Mouse (Mus musculus) forebrain, embryonic 15.5 days (tissue): ENCODE results near the gene Cramp1l. TPM values are rescaled to one million over a fixed set of nuclear protein-coding genes. Genes with fewer than 3 reads are reported as not detected.
A peak's percentile ranks its signal among the peaks of the same experiment; 100 is the strongest.

Experiments
- ATAC-seq: fragments of 200-750 bp; cut with Nextera tagmentation; replicated peaks from 2 replicates; pipeline ENCODE4 v1.8.0; 2017; ENCODE audit warnings: mild to moderate bottlenecking, moderate TSS enrichment, moderate library complexity
- H3K27ac ChIP-seq: fragments of 300-500 bp; sonication (generic); replicated peaks from 2 replicates; pipeline ENCODE4 v1.5.1; 2015; ENCODE audit warnings: mild to moderate bottlenecking, inconsistent platforms
- H3K27me3 ChIP-seq: fragments of 300-500 bp; sonication (generic); 2 replicates; pipeline ENCODE4 v1.6.1; 2015; ENCODE audit warnings: inconsistent platforms
- H3K36me3 ChIP-seq: fragments of 300-500 bp; sonication (generic); 2 replicates; pipeline ENCODE4 v1.6.1; 2015; ENCODE audit warnings: mild to moderate bottlenecking, inconsistent platforms
- H3K4me1 ChIP-seq: fragments of 300-500 bp; sonication (generic); 2 replicates; pipeline ENCODE4 v1.6.1; 2015; ENCODE audit warnings: inconsistent platforms
- H3K4me2 ChIP-seq: fragments of 300-500 bp; sonication (generic); replicated peaks from 2 replicates; pipeline ENCODE4 v1.6.1; 2015; ENCODE audit warnings: mild to moderate bottlenecking, inconsistent platforms
- H3K4me3 ChIP-seq: fragments of 300-500 bp; sonication (generic); 2 replicates; pipeline ENCODE4 v1.5.1; 2015; ENCODE audit warnings: mild to moderate bottlenecking, inconsistent platforms
- H3K9ac ChIP-seq: fragments of 300-500 bp; sonication (generic); replicated peaks from 2 replicates; pipeline ENCODE4 v1.6.1; 2015; ENCODE audit warnings: mild to moderate bottlenecking, inconsistent platforms
- H3K9me3 ChIP-seq: fragments of 300-500 bp; sonication (generic); 2 replicates; pipeline ENCODE4 v1.6.1; 2016; ENCODE audit warnings: inconsistent platforms
- WGBS: fragments of 180-500 bp; shearing (Covaris S2); methylation state at CpG from one replicate; pipeline ENCODE4 v1.1.7; 2015; ENCODE audit warnings: mixed read lengths; 5-methylcytosine and 5-hydroxymethylcytosine counted together
- polyA plus RNA-seq: library from polyadenylated mRNA; unstranded; fragments of >200 nt; fragmentation: Nextera tagmentation; extraction: Ambion mirVana; gene quantifications from 2 replicates; pipeline ENCODE4 v1.2.1, GENCODE M21; 2015

Cramp1l gene
- 7.6 and 8.5 TPM in 2 replicates for polyA plus RNA-seq

DNA sequence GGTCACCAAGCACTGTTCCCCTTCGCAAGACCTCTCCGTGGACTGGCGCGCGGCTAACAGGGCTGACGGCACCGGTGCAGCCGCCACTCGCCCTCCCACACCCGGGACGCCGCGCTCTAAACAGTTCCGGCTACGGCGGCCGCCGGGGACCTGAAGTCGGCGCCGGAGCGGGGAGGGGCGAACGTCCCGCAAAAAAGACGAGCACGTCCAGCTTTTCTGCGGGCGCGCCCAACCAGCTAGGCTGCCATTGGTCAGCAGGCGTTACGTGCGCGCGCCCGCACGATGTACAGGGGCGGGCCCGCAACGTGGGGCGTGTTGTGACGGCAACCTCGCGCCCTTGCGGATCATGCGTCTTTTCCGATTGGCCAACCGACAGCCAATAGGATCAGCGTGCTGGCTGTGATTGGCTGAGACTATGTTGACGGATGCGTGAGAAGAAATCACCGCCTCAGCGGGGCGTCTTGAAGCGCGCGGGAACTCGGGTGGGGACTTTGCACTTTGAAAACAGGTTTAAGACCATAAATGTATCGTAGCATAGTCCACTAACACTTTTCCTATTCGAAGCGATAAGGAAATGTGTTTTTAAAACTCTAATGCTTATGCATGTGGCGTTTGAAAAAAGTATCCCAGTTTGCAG, at the start of gene Cramp1l, which contains the start of gene Ift140:
Cramp1l (minus strand) TSS at position 134 of the 637 bp plus-strand sequence.
Ift140 (plus strand) TSS at position 431 of the 637 bp plus-strand sequence.
- H3K4me3 ChIP-seq: peak within 1 kb of the TSS; percentile 91
- no peaks in the 10 kb centered on the region for H3K27me3 ChIP-seq
- H3K4me2 ChIP-seq: peak within 1 kb of the TSS; percentile 99
- peaks cover 15% of the 10 kb centered on the region for H3K36me3 ChIP-seq
- H3K27ac ChIP-seq: peak within 1 kb of the TSS; percentile 84
- no peaks in the 10 kb centered on the region for H3K9me3 ChIP-seq
- H3K9ac ChIP-seq: peak within 1 kb of the TSS; percentile 81
- peaks cover 34% of the 10 kb centered on the region for H3K4me1 ChIP-seq
- WGBS: 0% methylated on average over 61 of the region's 62 CpGs
- peak; percentile 99 for ATAC-seq

DNA sequence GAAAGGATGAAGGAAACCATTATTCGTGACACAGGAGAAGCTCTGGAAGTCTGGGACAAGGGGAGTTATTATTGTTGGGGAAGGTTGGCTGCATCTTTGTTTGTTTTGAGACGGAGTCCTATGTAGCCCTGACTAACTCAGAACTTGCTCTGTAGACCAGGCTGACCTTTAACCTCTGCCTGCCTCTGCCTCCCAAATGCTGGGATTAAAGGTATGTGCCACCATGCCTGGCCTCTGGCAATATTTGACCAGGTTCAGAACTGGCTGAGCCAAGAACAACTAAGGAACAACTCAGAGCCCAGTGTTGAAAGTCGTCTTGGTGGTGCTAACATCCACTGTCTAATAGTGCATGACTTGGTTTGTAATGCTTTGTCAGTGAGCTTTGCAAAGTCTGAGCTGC, 49.6 kb upstream of the Cramp1l start:
- 89% methylated on average over 3 of the region's 3 CpGs for WGBS
- Histone ChIP-seq H3K27ac (no peak overlapping the region), H3K4me2 (no peak overlapping the region), H3K4me1 (no peaks in the 10 kb centered on the region), H3K27me3 (no peaks in the 10 kb centered on the region), H3K4me3 (no peak overlapping the region), H3K9me3 (no peaks in the 10 kb centered on the region), H3K9ac (no peak overlapping the region), H3K36me3 (peaks cover 5% of the 10 kb centered on the region; the same call in 1 of the 2 replicates)
- no peak for ATAC-seq

DNA sequence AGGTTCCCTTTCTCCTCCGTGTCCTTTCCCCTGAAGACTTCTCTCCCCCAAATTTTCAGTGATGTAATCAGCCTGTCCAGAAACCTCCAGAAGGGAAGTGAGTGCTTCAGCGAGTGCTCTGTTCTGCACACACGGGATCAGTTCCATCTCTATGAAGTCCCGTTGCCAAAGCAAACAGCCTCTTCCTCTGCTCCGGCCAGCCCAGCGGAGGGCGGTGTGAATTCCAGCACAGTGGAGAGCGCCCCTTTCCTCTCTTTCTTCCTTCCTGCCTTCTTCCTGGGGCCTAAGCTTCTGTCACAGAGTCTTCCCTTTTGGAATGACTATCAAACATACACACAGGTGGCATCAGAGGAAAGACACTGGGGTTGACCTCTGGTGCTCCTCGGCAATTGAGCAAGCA, 48.8 kb upstream of the Cramp1l start:
- no peak overlapping the region for H3K4me3 ChIP-seq
- H3K4me1 ChIP-seq: no peaks in the 10 kb centered on the region
- no peaks in the 10 kb centered on the region for H3K27me3 ChIP-seq
- no peak overlapping the region for H3K4me2 ChIP-seq
- peaks cover 10% of the 10 kb centered on the region; the same call in 1 of the 2 replicates for H3K36me3 ChIP-seq
- no peak overlapping the region for H3K27ac ChIP-seq
- no peak for ATAC-seq
- WGBS: 81% methylated on average over 9 of the region's 9 CpGs
- no peaks in the 10 kb centered on the region for H3K9me3 ChIP-seq
- H3K9ac ChIP-seq: no peak overlapping the region

- Histone ChIP-seq H3K4me3 (no peak overlapping the region), H3K27ac (no peak overlapping the region), H3K9ac (no peak overlapping the region), H3K4me2 (no peak overlapping the region), H3K36me3 (peaks cover 10% of the 10 kb centered on the region; the same call in 1 of the 2 replicates), H3K4me1 (no peaks in the 10 kb centered on the region), H3K9me3 (no peaks in the 10 kb centered on the region), H3K27me3 (no peaks in the 10 kb centered on the region)
- no peak for ATAC-seq
- 84% methylated on average over 12 of the region's 12 CpGs for WGBS
These were observed 48.3 kb upstream of the Cramp1l start for GRCm38 (mm10) chr17:25063872-25064271.

GRCm38 (mm10) chr17:25063261-25063660, 47.7 kb upstream of the Cramp1l start:
- Histone ChIP-seq H3K4me1 (no peaks in the 10 kb centered on the region), H3K27ac (no peak overlapping the region), H3K36me3 (peaks cover 10% of the 10 kb centered on the region; the same call in 1 of the 2 replicates), H3K4me2 (no peak overlapping the region), H3K27me3 (no peaks in the 10 kb centered on the region), H3K4me3 (no peak overlapping the region), H3K9me3 (no peaks in the 10 kb centered on the region), H3K9ac (no peak overlapping the region)
- WGBS: 77% methylated on average over 4 of the region's 4 CpGs
- ATAC-seq: no peak

DNA sequence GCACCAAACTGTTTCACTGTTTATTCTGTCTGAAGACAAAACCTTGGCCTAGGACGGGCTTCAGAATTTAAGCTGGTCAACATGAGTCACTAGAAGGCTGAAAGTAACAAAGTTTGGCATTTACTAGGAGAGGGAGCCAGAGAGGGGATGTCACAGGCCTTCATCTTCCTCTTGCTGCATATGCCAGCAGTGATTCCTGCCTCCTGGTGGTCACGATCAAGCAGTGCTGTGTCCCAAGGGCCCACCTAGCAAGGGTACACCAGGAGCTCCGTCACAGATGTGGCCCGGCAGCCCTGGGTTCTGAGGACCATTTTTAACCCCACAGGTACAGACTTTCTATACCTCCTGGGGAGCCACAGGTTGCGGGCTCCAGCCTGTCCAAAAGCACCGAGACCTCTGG, 41.5 kb upstream of the Cramp1l start:
- H3K27ac ChIP-seq: no peak overlapping the region
- H3K4me1 ChIP-seq: no peaks in the 10 kb centered on the region
- no peaks in the 10 kb centered on the region for H3K9me3 ChIP-seq
- H3K9ac ChIP-seq: no peak overlapping the region
- peaks cover 29% of the 10 kb centered on the region; the same call in 1 of the 2 replicates for H3K36me3 ChIP-seq
- no peak overlapping the region for H3K4me2 ChIP-seq
- no peak overlapping the region for H3K4me3 ChIP-seq
- ATAC-seq: no peak
- WGBS: 92% methylated on average over 6 of the region's 6 CpGs
- no peaks in the 10 kb centered on the region for H3K27me3 ChIP-seq

DNA sequence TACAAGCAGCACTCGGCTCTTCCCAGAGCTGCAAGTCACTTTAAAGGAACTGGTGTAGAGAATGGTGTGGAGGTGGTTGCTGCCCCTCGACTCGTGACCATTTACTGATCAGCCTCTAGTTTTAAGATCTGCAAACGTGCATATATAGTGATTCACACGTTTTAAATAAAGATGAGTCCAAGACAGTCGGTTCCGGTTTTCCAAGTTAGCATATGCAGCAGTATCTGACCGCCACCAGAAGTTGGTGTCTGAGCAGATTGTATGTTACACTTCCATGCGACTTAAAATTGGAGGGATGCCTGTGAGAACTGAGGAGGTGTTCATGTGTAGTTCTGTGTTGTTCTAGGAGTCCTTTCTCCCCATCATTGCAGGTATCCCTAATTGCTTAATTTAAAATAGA, 37.7 kb upstream of the Cramp1l start:
- whole genome bisulfite sequencing: 86% methylated on average over 9 of the region's 9 CpGs
- no peak for ATAC-seq
- no peak overlapping the region for H3K9ac ChIP-seq

GRCm38 (mm10) chr17:25047143-25047542, 31.6 kb upstream of the Cramp1l start:
- Histone ChIP-seq H3K27me3 (no peaks in the 10 kb centered on the region), H3K4me3 (no peak overlapping the region), H3K9ac (no peak overlapping the region), H3K4me2 (no peak overlapping the region), H3K36me3 (peaks cover 28% of the 10 kb centered on the region), H3K9me3 (no peaks in the 10 kb centered on the region), H3K27ac (no peak overlapping the region), H3K4me1 (no peaks in the 10 kb centered on the region)
- WGBS: 87% methylated on average over 6 of the region's 6 CpGs
- no peak for ATAC-seq

More for the DNA sequence above, 37.7 kb upstream of the Cramp1l start:
- H3K27ac ChIP-seq: no peak overlapping the region
- peaks cover 30% of the 10 kb centered on the region; the same call in 1 of the 2 replicates for H3K36me3 ChIP-seq
- no peak overlapping the region for H3K4me3 ChIP-seq
- no peaks in the 10 kb centered on the region for H3K9me3 ChIP-seq
- H3K27me3 ChIP-seq: no peaks in the 10 kb centered on the region
- H3K4me1 ChIP-seq: no peaks in the 10 kb centered on the region
- H3K4me2 ChIP-seq: no peak overlapping the region

DNA sequence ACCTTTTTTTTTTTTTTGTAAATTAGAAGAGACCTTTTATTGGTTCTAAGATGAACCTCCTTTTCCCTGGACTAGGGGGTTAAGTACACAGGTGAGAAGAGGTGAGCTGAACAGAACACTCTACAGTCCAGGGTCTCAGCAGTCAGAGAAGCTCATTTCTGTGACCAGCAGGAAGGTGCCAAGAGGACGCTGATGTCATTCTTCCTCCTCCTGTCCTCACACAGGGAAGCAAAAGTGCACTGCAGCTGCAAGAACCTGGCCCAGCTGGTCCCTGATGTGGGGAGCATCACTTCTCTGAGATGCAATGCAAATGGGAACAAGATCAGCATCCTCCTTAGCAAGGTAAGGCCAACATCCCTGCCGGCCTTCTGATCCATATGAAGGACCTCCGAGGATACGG, 29.7 kb upstream of the Cramp1l start:
- Histone ChIP-seq H3K27me3 (no peaks in the 10 kb centered on the region), H3K27ac (no peak overlapping the region), H3K4me1 (no peaks in the 10 kb centered on the region), H3K36me3 (peaks cover 18% of the 10 kb centered on the region), H3K9ac (no peak overlapping the region), H3K4me2 (no peak overlapping the region), H3K9me3 (no peaks in the 10 kb centered on the region), H3K4me3 (no peak overlapping the region)
- ATAC-seq: no peak
- WGBS: 90% methylated on average over 4 of the region's 4 CpGs

DNA sequence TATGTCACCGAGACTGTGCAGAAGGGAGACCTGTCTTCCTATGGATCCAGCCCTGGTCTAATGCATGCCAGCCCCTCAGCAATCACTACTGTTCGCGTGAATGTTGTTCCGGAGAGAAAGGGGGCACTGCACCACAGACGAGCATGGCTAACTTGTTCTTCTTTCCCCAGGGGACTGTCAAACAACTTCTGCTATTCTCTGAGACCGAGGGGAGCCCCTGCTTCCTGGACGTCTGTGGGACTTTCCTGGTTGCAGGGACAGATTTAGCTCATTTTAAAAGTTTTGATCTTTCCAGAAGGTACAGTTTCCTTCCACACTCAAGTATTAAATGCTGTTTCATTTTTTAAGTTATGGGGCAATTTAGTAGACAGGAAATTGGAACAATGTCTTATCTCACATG, 29.3 kb upstream of the Cramp1l start:
- Histone ChIP-seq H3K27ac (no peak overlapping the region), H3K4me2 (no peak overlapping the region), H3K9me3 (no peaks in the 10 kb centered on the region), H3K36me3 (peaks cover 16% of the 10 kb centered on the region), H3K27me3 (no peaks in the 10 kb centered on the region), H3K4me1 (no peaks in the 10 kb centered on the region), H3K4me3 (no peak overlapping the region), H3K9ac (no peak overlapping the region)
- ATAC-seq: no peak
- WGBS: 75% methylated on average over 7 of the region's 7 CpGs

DNA sequence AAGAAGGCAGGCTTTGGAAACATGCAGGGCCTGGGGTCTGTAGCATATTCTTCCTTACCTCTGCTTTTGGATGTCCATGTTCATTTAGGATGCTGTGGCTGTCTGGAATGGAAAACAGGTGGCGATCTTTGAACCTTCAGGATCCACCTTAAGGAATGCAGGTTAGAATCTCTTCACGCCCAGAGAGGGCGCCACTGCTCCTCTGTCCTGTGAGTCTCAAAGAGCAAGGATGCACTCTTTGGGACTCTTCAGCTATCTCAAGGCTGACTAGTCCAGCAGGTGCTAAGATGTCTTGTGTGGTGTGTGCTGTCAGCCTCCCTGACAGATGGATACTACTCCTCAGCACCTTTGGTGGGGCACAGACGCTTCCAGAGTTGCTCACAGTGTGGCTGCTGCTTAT, 20.6 kb upstream of the Cramp1l start:
- peaks cover 47% of the 10 kb centered on the region for H3K36me3 ChIP-seq

GRCm38 (mm10) chr17:25016292-25017132, 924 bp upstream of the Cramp1l start:
- Histone ChIP-seq H3K27me3 (no peaks in the 10 kb centered on the region), H3K4me1 (peaks cover 34% of the 10 kb centered on the region), H3K9ac (peak overlapping the region; percentile 63), H3K4me3 (peak overlapping the region; percentile 91), H3K9me3 (no peaks in the 10 kb centered on the region), H3K4me2 (peak overlapping the region; percentile 91), H3K36me3 (peaks cover 8% of the 10 kb centered on the region), H3K27ac (peak overlapping the region; percentile 83)
- peak; percentile 91 for ATAC-seq
- WGBS: under 1% methylated on average over 55 of the region's 55 CpGs

More for the DNA sequence above, 20.6 kb upstream of the Cramp1l start:
- Histone ChIP-seq H3K27me3 (no peaks in the 10 kb centered on the region), H3K4me3 (no peak overlapping the region), H3K9ac (no peak overlapping the region), H3K9me3 (no peaks in the 10 kb centered on the region), H3K27ac (no peak overlapping the region), H3K4me1 (no peaks in the 10 kb centered on the region), H3K4me2 (no peak overlapping the region)
- ATAC-seq: no peak
- 67% methylated on average over 4 of the region's 4 CpGs for whole genome bisulfite sequencing
